Mouse (Mus musculus) adrenal gland (tissue): Measurements from ENCODE around the gene Gm49378.

Source experiments
- intact Hi-C: fragments of 180-260 bp; cut with DNase I; formaldehyde crosslinking; loops from one replicate; pipeline ENCODE4 v1.15.1; 2025
- long read RNA-seq, 2 experiments: library from polyadenylated mRNA; unstranded; transcript quantifications; one replicate each; pipeline ENCODE4 v2.0.0; 2020; ENCODE audit warnings: borderline replicate concordance in 1 of 2; ENCODE audit not compliant: insufficient replicate concordance in 1 of 2

The Gm49378 gene
- long read RNA-seq, experiment 1, result 0 reads
- long read RNA-seq, experiment 2, result 0 reads

GRCm38 (mm10) chr14:55637795-55638194 lies at the start of gene Gm49378:
Gene Gm49378 (minus strand): TSS chr14:55637895.
- intact Hi-C loops, result loop anchor here (5.0 kb wide), 1 partner anchor 35 kb away; the partner anchor contains the start of genes Gmpr2 and Nedd8

GRCm38 (mm10) chr14:55682118-55682493 lies 44.4 kb upstream of the Gm49378 start:
- intact Hi-C loops, result no loop called here

GRCm38 (mm10) chr14:55681160-55682117 lies 43.7 kb upstream of the Gm49378 start, which contains the start of gene Tinf2:
Gene Tinf2 (minus strand): TSS chr14:55681820.
- intact Hi-C loops, result no loop called here

- intact Hi-C loops, result no loop called here
Observed at GRCm38 (mm10) chr14:55677615-55678014, 39.9 kb upstream of the Gm49378 start.

GRCm38 (mm10) chr14:55672741-55673060 lies 35.0 kb upstream of the Gm49378 start:
- intact Hi-C loops, result loop anchor here (5.0 kb wide), 1 partner anchor 35 kb away; the partner anchor contains the start of genes Gm49378 and Ipo4

GRCm38 (mm10) chr14:55671833-55672740 lies 34.4 kb upstream of the Gm49378 start, which contains the start of the genes Gmpr2 and Nedd8:
Gene Gmpr2 (plus strand): TSS chr14:55671941.
Gene Nedd8 (minus strand): TSS chr14:55672124.
- intact Hi-C loops, result loop anchor here (5.0 kb wide), 1 partner anchor 35 kb away; the partner anchor contains the start of genes Gm49378 and Ipo4

- intact Hi-C loops, result loop anchor here (5.0 kb wide), 1 partner anchor 34 kb away; the partner anchor contains the start of genes Gm49378 and Ipo4
Observed at GRCm38 (mm10) chr14:55671486-55671832, 33.8 kb upstream of the Gm49378 start.

- intact Hi-C loops, result no loop called here
Observed at GRCm38 (mm10) chr14:55660636-55661035, 22.9 kb upstream of the Gm49378 start.

- intact Hi-C loops, result no loop called here
Observed at GRCm38 (mm10) chr14:55659960-55660573, 22.4 kb upstream of the Gm49378 start, which contains the start of gene Mdp1. Gene Mdp1 (minus strand): TSS chr14:55660508.

- intact Hi-C loops, result no loop called here
Observed at GRCm38 (mm10) chr14:55658011-55658410, 20.3 kb upstream of the Gm49378 start.

GRCm38 (mm10) chr14:55656935-55657334 lies 19.2 kb upstream of the Gm49378 start:
- intact Hi-C loops, result no loop called here

GRCm38 (mm10) chr14:55651528-55651927 lies 13.8 kb upstream of the Gm49378 start:
- intact Hi-C loops, result no loop called here

GRCm38 (mm10) chr14:55649884-55650283 lies 12.2 kb upstream of the Gm49378 start, which contains the start of gene Tssk4:
Gene Tssk4 (plus strand): TSS chr14:55650184.
- intact Hi-C loops, result no loop called here

- intact Hi-C loops, result no loop called here
Observed at GRCm38 (mm10) chr14:55644261-55644888, 6.7 kb upstream of the Gm49378 start.

GRCm38 (mm10) chr14:55643060-55643907 lies 5.6 kb upstream of the Gm49378 start, which contains the start of gene Tm9sf1:
Gene Tm9sf1 (minus strand): TSS chr14:55643806.
- intact Hi-C loops, result no loop called here

GRCm38 (mm10) chr14:55642679-55643059 lies 5.0 kb upstream of the Gm49378 start:
- intact Hi-C loops, result no loop called here

GRCm38 (mm10) chr14:55641291-55641690 lies 3.6 kb upstream of the Gm49378 start:
- intact Hi-C loops, result no loop called here

- intact Hi-C loops, result no loop called here
Observed at GRCm38 (mm10) chr14:55640816-55641215, 3.1 kb upstream of the Gm49378 start.

- intact Hi-C loops, result loop anchor here (2.0 to 5.0 kb wide), 2 partner anchors 37 to 109 kb away; partner anchors contain the start of genes Dhrs1, Gmpr2, Nedd8 and Nop9
Observed at GRCm38 (mm10) chr14:55635523-55636007, 2.1 kb downstream of the Gm49378 start, which contains the start of gene Ipo4. Gene Ipo4 (minus strand): TSS chr14:55635957.
